Mouse (Mus musculus): ENCODE measurements around the gene Tmem236. TPM values are rescaled to one million over a fixed set of nuclear protein-coding genes. Genes with fewer than 3 reads are reported as not detected.

Tmem236 gene
- polyA plus RNA-seq (2012; rRNA removed) = 0.11 and 0.16 TPM in 2 replicates

GRCm38 (mm10) chr2:14174334-14174733 lies at the start of gene Tmem236:
TSS of gene Tmem236 (plus strand) at chr2:14174523.
- no peaks in the 10 kb centered on the region for H3K4me1 ChIP-seq (replicated peaks; ENCODE audit: control insufficient read depth, insufficient read depth, low read length)
- no peak within 1 kb of the TSS for H3K4me3 ChIP-seq (ENCODE audit: control insufficient read depth, insufficient read depth, low read length)
- 97% methylated on average over 3 of the region's 3 CpGs for WGBS
- TF ChIP-seq POLR2A (IDR thresholded peaks at IDR 0.05; ENCODE audit: control insufficient read depth, extremely low read depth, insufficient read depth, low read length, poor library complexity) (no peak), CTCF (IDR thresholded peaks at IDR 0.05; ENCODE audit: borderline replicate concordance, control insufficient read depth, extremely low read depth, insufficient read depth, low read length, poor library complexity) (no peak)
- no peaks in the 10 kb centered on the region for H3K36me3 ChIP-seq (ENCODE audit: control insufficient read depth, insufficient read depth, low read length)
- H3K27me3 ChIP-seq (ENCODE audit: control insufficient read depth, insufficient read depth, low read length) = no peaks in the 10 kb centered on the region
- DNase-seq = no peak
- H3K27ac ChIP-seq (ENCODE audit: control insufficient read depth, insufficient read depth, low read length) = no peak within 1 kb of the TSS

- Histone ChIP-seq H3K36me3 (ENCODE audit: control insufficient read depth, insufficient read depth, low read length) (peaks cover 3% of the 10 kb centered on the region; the same call in 1 of the 2 replicates), H3K4me3 (ENCODE audit: control insufficient read depth, insufficient read depth, low read length) (no peak overlapping the region), H3K27ac (ENCODE audit: control insufficient read depth, insufficient read depth, low read length) (no peak overlapping the region), H3K4me1 (replicated peaks; ENCODE audit: control insufficient read depth, insufficient read depth, low read length) (peaks cover 3% of the 10 kb centered on the region), H3K27me3 (ENCODE audit: control insufficient read depth, insufficient read depth, low read length) (no peaks in the 10 kb centered on the region)
- no peak for DNase-seq
- TF ChIP-seq CTCF (IDR thresholded peaks at IDR 0.05; ENCODE audit: borderline replicate concordance, control insufficient read depth, extremely low read depth, insufficient read depth, low read length, poor library complexity) = no peak
- TF ChIP-seq POLR2A (IDR thresholded peaks at IDR 0.05; ENCODE audit: control insufficient read depth, extremely low read depth, insufficient read depth, low read length, poor library complexity) = no peak
- WGBS = 95% methylated on average over 6 of the region's 6 CpGs
These were observed 47.9 kb upstream of the Tmem236 start for GRCm38 (mm10) chr2:14126387-14126786.

GRCm38 (mm10) chr2:14127629-14128028 lies 46.7 kb upstream of the Tmem236 start:
- DNase-seq = no peak
- TF ChIP-seq POLR2A (IDR thresholded peaks at IDR 0.05; ENCODE audit: control insufficient read depth, extremely low read depth, insufficient read depth, low read length, poor library complexity) = no peak
- no peak for TF ChIP-seq CTCF (IDR thresholded peaks at IDR 0.05; ENCODE audit: borderline replicate concordance, control insufficient read depth, extremely low read depth, insufficient read depth, low read length, poor library complexity)
- WGBS = 95% methylated on average over 3 of the region's 3 CpGs
- H3K4me3 ChIP-seq (ENCODE audit: control insufficient read depth, insufficient read depth, low read length) = no peak overlapping the region
- H3K27ac ChIP-seq (ENCODE audit: control insufficient read depth, insufficient read depth, low read length) = no peak overlapping the region
- peaks cover 3% of the 10 kb centered on the region; the same call in 1 of the 2 replicates for H3K36me3 ChIP-seq (ENCODE audit: control insufficient read depth, insufficient read depth, low read length)
- no peaks in the 10 kb centered on the region for H3K27me3 ChIP-seq (ENCODE audit: control insufficient read depth, insufficient read depth, low read length)
- H3K4me1 ChIP-seq (replicated peaks; ENCODE audit: control insufficient read depth, insufficient read depth, low read length) = peaks cover 3% of the 10 kb centered on the region

- DNase-seq = peak; percentile 48
- peak overlapping the region; percentile 7; the same call in 1 of the 2 replicates for H3K4me3 ChIP-seq (ENCODE audit: control insufficient read depth, insufficient read depth, low read length)
- no peak for TF ChIP-seq CTCF (IDR thresholded peaks at IDR 0.05; ENCODE audit: borderline replicate concordance, control insufficient read depth, extremely low read depth, insufficient read depth, low read length, poor library complexity)
- peak; percentile 40; the same call in 1 of the 2 replicates for TF ChIP-seq POLR2A (IDR thresholded peaks at IDR 0.05; ENCODE audit: control insufficient read depth, extremely low read depth, insufficient read depth, low read length, poor library complexity)
- H3K27ac ChIP-seq (ENCODE audit: control insufficient read depth, insufficient read depth, low read length) = peak overlapping the region; percentile 67
- H3K36me3 ChIP-seq (ENCODE audit: control insufficient read depth, insufficient read depth, low read length) = peaks cover 3% of the 10 kb centered on the region
- 10% methylated on average over 12 of the region's 12 CpGs for WGBS
- H3K27me3 ChIP-seq (ENCODE audit: control insufficient read depth, insufficient read depth, low read length) = no peaks in the 10 kb centered on the region
- H3K4me1 ChIP-seq (replicated peaks; ENCODE audit: control insufficient read depth, insufficient read depth, low read length) = peaks cover 3% of the 10 kb centered on the region
These were observed 43.5 kb upstream of the Tmem236 start for GRCm38 (mm10) chr2:14130641-14131339.

- no peak for TF ChIP-seq CTCF (IDR thresholded peaks at IDR 0.05; ENCODE audit: borderline replicate concordance, control insufficient read depth, extremely low read depth, insufficient read depth, low read length, poor library complexity)
- TF ChIP-seq POLR2A (IDR thresholded peaks at IDR 0.05; ENCODE audit: control insufficient read depth, extremely low read depth, insufficient read depth, low read length, poor library complexity) = no peak
- Histone ChIP-seq H3K27me3 (ENCODE audit: control insufficient read depth, insufficient read depth, low read length) (no peaks in the 10 kb centered on the region), H3K4me1 (replicated peaks; ENCODE audit: control insufficient read depth, insufficient read depth, low read length) (peaks cover 3% of the 10 kb centered on the region), H3K27ac (ENCODE audit: control insufficient read depth, insufficient read depth, low read length) (no peak overlapping the region), H3K36me3 (ENCODE audit: control insufficient read depth, insufficient read depth, low read length) (peaks cover 6% of the 10 kb centered on the region), H3K4me3 (ENCODE audit: control insufficient read depth, insufficient read depth, low read length) (no peak overlapping the region)
- WGBS = 88% methylated on average over 4 of the region's 4 CpGs
- DNase-seq = no peak
These were observed 41.6 kb upstream of the Tmem236 start for GRCm38 (mm10) chr2:14132468-14133326.

GRCm38 (mm10) chr2:14136906-14137305 lies 37.4 kb upstream of the Tmem236 start:
- no peak overlapping the region for H3K27ac ChIP-seq (ENCODE audit: control insufficient read depth, insufficient read depth, low read length)
- peaks cover 26% of the 10 kb centered on the region for H3K36me3 ChIP-seq (ENCODE audit: control insufficient read depth, insufficient read depth, low read length)
- 74% methylated on average over 3 of the region's 3 CpGs for WGBS
- no peak for TF ChIP-seq CTCF (IDR thresholded peaks at IDR 0.05; ENCODE audit: borderline replicate concordance, control insufficient read depth, extremely low read depth, insufficient read depth, low read length, poor library complexity)
- no peak for TF ChIP-seq POLR2A (IDR thresholded peaks at IDR 0.05; ENCODE audit: control insufficient read depth, extremely low read depth, insufficient read depth, low read length, poor library complexity)
- H3K4me3 ChIP-seq (ENCODE audit: control insufficient read depth, insufficient read depth, low read length) = no peak overlapping the region
- no peaks in the 10 kb centered on the region for H3K4me1 ChIP-seq (replicated peaks; ENCODE audit: control insufficient read depth, insufficient read depth, low read length)
- H3K27me3 ChIP-seq (ENCODE audit: control insufficient read depth, insufficient read depth, low read length) = no peaks in the 10 kb centered on the region
- DNase-seq = no peak
